Mouse (Mus musculus): ENCODE results near the gene Slc52a3. TPM values are rescaled to one million over a fixed set of nuclear protein-coding genes. Genes with fewer than 3 reads are reported as not detected.

Gene Slc52a3
- polyA plus RNA-seq, 1 experiment from 2014 or later = 1.8 TPM

DNA sequence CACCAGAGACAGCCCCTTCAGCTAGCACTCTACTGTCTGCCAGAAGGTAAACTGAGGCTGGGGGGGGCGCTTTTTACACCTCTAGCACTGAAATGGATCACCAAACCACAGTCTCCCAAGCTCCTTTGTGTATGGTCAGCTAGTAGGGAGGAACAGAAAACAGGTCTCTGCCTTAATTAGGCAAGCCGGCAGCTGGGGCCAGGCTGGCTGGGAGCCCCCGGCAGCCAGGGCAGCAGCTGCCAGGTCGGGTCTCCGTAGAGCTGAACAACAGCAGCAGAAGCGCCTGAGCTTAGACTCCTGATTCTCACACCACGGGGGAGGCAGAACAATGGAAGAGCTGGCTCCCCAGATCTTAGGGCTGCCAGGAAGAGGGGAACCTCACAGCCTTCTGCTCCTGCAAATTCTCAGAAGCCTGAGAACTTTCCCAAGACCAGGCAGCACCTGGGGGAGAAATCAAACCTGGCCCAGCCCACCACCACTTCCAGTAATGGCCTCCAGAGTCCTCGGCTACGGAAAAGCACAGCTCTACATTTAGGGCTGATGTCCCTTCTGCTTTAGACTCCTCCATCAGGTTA lies 29.0 kb upstream of the Slc52a3 start:
- 15% methylated on average over 9 of the region's 9 CpGs for WGBS
- Histone ChIP-seq H3K27ac (peak overlapping the region; percentile 65; the same call in 1 of the 2 replicates), H3K27me3 (peaks cover under 1% of the 10 kb centered on the region; the same call in 1 of the 2 replicates), H3K9ac (peak overlapping the region; percentile 39; the same call in 1 of the 2 replicates), H3K4me2 (replicated peaks) (peak overlapping the region; percentile 34; the same call in 1 of the 2 replicates), H3K4me3 (no peak overlapping the region), H3K9me3 (no peaks in the 10 kb centered on the region), H3K36me3 (peaks cover 20% of the 10 kb centered on the region), H3K4me1 (peaks cover 66% of the 10 kb centered on the region)
- no peak for ATAC-seq (ENCODE audit: low FRiP score, low read depth)

DNA sequence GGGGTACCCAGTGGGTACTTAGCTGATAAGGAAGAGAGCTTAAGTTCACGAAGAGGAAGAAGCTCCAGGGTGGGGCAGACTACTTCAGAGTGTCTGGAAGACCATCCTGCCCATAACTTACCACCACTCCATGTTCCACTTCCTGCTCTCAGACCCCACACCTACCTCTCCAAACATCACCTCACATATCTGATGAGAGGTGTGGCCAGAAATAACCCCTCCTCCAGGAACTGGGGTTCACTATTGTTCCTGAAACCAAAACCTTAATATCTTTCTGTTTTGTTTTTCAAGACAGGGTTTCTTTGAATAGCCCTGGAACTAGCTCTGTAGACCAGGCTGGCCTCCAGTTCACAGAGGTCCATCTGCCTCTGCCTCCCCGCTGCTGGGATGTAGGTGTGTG lies 28.5 kb upstream of the Slc52a3 start:
- Histone ChIP-seq H3K9ac (peak overlapping the region; percentile 39; the same call in 1 of the 2 replicates), H3K4me1 (peaks cover 61% of the 10 kb centered on the region), H3K36me3 (peaks cover 20% of the 10 kb centered on the region), H3K27ac (peak overlapping the region; percentile 65; the same call in 1 of the 2 replicates), H3K27me3 (peaks cover 5% of the 10 kb centered on the region), H3K4me3 (no peak overlapping the region), H3K9me3 (no peaks in the 10 kb centered on the region), H3K4me2 (replicated peaks) (0 out of 2 replicates have a peak overlapping the region, but pooled peaks have one; percentile 34)
- 79% methylated on average over 2 of the region's 2 CpGs for WGBS
- no peak for ATAC-seq (ENCODE audit: low FRiP score, low read depth)

DNA sequence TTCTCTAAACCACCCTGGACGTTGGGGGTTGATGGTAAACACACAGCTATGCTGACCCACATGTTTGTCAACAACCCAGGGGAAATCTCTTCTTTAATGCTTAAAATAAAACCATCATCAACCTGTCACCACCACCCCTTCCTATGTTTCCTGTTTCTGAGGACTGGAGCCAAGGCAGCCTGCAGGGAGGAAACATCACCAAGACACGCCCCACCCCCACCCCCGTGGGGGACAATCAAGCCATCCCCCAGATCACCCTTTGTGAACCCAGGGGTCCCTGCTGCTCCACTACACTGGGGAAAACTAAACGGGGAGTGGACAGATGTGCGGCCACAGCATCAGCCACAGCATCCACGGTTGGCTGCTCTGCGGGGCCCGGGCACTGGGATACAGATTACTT lies 27.9 kb upstream of the Slc52a3 start:
- H3K4me3 ChIP-seq = no peak overlapping the region
- no peak overlapping the region for H3K27ac ChIP-seq
- 77% methylated on average over 8 of the region's 8 CpGs for WGBS
- H3K4me2 ChIP-seq (replicated peaks) = no peak overlapping the region
- peaks cover 12% of the 10 kb centered on the region for H3K27me3 ChIP-seq
- peaks cover 20% of the 10 kb centered on the region for H3K36me3 ChIP-seq
- H3K9me3 ChIP-seq = no peaks in the 10 kb centered on the region
- H3K4me1 ChIP-seq = peaks cover 55% of the 10 kb centered on the region
- H3K9ac ChIP-seq = no peak overlapping the region
- ATAC-seq (ENCODE audit: low FRiP score, low read depth) = no peak

DNA sequence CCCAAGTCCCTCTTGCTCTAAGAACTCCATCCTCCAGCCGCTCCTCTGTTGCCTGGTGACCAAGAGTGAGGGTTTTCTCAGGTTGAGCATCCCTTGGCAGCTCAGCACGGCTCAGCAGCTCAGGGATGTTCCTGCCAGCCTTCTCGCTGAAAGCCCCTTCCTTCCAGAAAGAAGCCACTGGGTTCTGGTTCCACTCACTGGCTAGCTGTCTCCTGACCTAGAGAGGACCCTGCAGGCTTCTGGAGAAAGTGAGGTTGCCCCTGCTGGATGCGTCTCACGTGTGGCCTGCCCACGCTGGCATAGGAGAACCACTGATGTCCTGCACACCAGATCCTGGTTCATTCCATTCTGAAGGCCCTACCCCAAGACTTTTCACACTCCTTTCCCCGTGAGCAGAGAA lies 27.3 kb upstream of the Slc52a3 start:
- peaks cover 55% of the 10 kb centered on the region for H3K4me1 ChIP-seq
- WGBS = 91% methylated on average over 7 of the region's 7 CpGs
- H3K9me3 ChIP-seq = no peaks in the 10 kb centered on the region
- no peak overlapping the region for H3K27ac ChIP-seq
- no peak overlapping the region for H3K9ac ChIP-seq
- H3K4me3 ChIP-seq = no peak overlapping the region
- H3K4me2 ChIP-seq (replicated peaks) = no peak overlapping the region
- peaks cover 17% of the 10 kb centered on the region for H3K27me3 ChIP-seq
- ATAC-seq (ENCODE audit: low FRiP score, low read depth) = no peak
- peaks cover 20% of the 10 kb centered on the region for H3K36me3 ChIP-seq

DNA sequence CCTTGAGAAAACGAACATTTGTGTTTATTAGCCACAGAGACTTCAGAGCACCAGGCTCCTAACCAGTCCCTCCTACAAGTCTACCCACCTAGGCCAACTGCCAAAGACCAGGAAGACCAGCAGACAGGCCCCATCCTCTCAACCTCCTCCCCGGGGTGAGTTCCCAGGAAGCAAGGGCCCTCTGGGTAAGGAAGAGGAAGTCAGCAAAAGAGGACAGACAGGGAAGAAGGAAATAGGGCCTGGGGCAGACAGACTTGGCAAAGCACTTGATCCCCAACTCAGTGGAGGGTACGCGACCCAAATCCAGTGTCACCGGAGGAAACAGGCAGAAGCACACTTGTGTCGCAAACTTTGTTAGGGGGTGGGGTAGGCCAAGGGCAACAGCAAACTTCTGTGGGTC lies 26.9 kb upstream of the Slc52a3 start:
- Histone ChIP-seq H3K9me3 (no peaks in the 10 kb centered on the region), H3K4me2 (replicated peaks) (peak overlapping the region; percentile 70; the same call in 1 of the 2 replicates), H3K4me1 (peaks cover 55% of the 10 kb centered on the region), H3K36me3 (peaks cover 20% of the 10 kb centered on the region), H3K4me3 (no peak overlapping the region), H3K27ac (no peak overlapping the region), H3K27me3 (peaks cover 22% of the 10 kb centered on the region), H3K9ac (no peak overlapping the region)
- WGBS = 92% methylated on average over 6 of the region's 6 CpGs
- ATAC-seq (ENCODE audit: low FRiP score, low read depth) = no peak

DNA sequence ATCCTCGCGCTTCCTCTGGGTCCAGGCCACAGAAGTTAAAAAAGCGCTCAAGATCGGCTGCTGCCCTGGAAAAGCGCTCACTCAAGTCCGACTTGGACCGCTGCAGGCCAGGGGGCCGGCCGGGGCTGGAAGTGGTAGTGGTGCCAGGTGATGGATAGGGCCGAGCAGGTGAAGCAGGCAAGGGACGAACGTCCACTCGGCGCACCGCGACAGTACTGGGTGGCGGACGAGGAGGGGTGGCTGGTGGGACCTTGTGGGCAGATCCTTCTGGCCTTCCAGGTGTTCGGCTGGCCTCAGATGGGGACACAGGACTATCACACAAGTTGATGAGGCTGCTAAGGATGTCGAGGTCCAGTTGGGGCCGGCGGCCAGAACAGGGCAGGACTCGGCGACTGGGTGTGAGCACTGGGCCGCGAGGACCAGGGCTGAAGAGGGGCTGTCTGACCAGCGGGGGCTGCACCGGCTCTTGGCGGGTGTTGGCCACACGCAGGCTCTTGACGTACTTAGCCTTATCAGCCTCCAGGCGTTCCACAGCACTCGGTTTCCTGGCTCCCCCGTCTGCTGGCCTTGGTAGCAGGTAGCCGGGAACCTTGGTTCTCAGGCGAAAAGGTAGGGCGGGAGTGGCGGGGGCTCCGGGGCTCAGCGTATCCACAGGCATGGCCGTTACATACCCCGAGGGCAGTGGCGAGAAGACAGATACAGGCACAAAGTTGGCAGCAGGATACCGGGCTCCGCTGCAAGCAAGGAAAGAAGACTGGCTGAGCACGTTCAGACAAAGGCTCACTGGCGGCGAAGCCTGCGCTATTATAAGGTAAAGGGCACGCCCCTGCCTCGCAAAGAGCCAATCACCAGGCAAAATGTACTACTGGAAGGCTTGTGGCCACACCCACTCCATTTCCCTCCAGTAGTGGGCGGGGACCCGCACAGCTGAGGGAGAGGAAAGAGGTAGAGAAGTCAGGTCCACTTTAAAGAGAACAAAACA lies 25.8 kb upstream of the Slc52a3 start:
- peak; percentile 92 for ATAC-seq (ENCODE audit: low FRiP score, low read depth)
- Histone ChIP-seq H3K4me1 (peaks cover 51% of the 10 kb centered on the region), H3K9ac (peak overlapping the region; percentile 65), H3K27ac (peak overlapping the region; percentile 28; the same call in 1 of the 2 replicates), H3K4me3 (peak overlapping the region; percentile 41), H3K36me3 (peaks cover 20% of the 10 kb centered on the region), H3K9me3 (no peaks in the 10 kb centered on the region), H3K27me3 (peaks cover 30% of the 10 kb centered on the region), H3K4me2 (replicated peaks) (peak overlapping the region; percentile 70)
- WGBS = 48% methylated on average over 53 of the region's 53 CpGs

DNA sequence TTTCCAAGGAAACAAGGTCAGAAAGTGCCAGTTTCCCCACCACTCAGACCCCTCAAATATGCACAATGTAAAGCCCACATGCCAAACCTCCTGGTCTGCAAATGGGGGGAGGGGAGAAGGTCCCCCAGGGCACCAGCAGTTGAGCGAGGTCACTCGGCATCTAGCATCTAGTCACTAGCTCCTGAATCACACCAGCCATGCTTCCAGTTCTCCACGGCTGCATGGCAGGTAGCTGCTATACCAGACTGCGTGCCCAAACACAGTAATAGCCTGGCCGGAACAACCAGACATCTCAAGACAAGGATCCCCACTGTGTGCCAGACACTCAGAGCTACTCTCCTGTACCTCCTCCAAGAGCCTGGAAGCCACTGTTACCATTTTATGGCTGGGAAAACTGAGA lies 24.6 kb upstream of the Slc52a3 start:
- no peak overlapping the region for H3K4me3 ChIP-seq
- ATAC-seq (ENCODE audit: low FRiP score, low read depth) = no peak
- H3K4me1 ChIP-seq = peaks cover 51% of the 10 kb centered on the region
- no peak overlapping the region for H3K9ac ChIP-seq
- 85% methylated on average over 5 of the region's 5 CpGs for WGBS
- no peak overlapping the region for H3K4me2 ChIP-seq (replicated peaks)
- no peak overlapping the region for H3K27ac ChIP-seq
- H3K36me3 ChIP-seq = peaks cover 20% of the 10 kb centered on the region
- peaks cover 30% of the 10 kb centered on the region for H3K27me3 ChIP-seq
- no peaks in the 10 kb centered on the region for H3K9me3 ChIP-seq

DNA sequence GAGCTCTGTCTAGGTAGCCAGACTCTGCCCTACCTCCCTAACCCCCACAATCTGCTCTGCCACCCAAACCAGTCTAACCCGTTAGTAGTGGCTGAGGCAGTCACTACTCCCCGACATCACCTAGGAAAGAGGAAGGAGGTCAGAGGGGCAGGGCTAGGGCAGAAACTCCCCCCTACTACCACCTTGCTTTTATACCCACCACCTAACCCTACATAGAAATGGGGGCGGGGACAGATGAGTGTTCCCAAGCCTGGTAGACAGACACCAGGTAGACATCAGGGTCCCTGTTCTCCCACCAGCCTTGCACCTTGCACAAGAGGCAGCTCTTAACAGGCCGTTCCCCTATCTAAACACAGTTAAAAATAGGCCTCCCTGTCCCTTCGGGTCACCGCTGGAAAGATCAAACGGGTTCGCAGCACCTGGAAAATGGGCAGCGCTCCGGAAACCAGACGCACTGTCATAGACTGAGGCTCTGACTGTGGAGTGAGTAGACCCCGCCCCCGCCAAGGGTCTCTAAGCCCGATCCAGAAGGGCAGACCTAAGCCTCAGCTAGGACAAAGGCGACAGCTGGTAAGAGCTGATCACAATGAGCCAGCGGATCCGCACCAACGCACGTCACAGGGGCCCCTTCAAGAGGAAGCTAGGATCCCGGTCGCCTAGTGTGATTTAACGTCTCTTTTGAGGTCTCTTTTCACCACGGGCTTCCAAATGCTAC lies 23.3 kb upstream of the Slc52a3 start:
- H3K9me3 ChIP-seq = no peaks in the 10 kb centered on the region
- peaks cover 20% of the 10 kb centered on the region for H3K36me3 ChIP-seq
- peaks cover 44% of the 10 kb centered on the region for H3K4me1 ChIP-seq
- H3K9ac ChIP-seq = peak overlapping the region; percentile 25; the same call in 1 of the 2 replicates
- peaks cover 30% of the 10 kb centered on the region for H3K27me3 ChIP-seq
- H3K4me2 ChIP-seq (replicated peaks) = peak overlapping the region; percentile 51
- peak overlapping the region; percentile 29 for H3K4me3 ChIP-seq
- no peak; the same call in 1 of the 2 replicates for ATAC-seq (ENCODE audit: low FRiP score, low read depth)
- WGBS = 23% methylated on average over 23 of the region's 23 CpGs
- H3K27ac ChIP-seq = no peak overlapping the region

DNA sequence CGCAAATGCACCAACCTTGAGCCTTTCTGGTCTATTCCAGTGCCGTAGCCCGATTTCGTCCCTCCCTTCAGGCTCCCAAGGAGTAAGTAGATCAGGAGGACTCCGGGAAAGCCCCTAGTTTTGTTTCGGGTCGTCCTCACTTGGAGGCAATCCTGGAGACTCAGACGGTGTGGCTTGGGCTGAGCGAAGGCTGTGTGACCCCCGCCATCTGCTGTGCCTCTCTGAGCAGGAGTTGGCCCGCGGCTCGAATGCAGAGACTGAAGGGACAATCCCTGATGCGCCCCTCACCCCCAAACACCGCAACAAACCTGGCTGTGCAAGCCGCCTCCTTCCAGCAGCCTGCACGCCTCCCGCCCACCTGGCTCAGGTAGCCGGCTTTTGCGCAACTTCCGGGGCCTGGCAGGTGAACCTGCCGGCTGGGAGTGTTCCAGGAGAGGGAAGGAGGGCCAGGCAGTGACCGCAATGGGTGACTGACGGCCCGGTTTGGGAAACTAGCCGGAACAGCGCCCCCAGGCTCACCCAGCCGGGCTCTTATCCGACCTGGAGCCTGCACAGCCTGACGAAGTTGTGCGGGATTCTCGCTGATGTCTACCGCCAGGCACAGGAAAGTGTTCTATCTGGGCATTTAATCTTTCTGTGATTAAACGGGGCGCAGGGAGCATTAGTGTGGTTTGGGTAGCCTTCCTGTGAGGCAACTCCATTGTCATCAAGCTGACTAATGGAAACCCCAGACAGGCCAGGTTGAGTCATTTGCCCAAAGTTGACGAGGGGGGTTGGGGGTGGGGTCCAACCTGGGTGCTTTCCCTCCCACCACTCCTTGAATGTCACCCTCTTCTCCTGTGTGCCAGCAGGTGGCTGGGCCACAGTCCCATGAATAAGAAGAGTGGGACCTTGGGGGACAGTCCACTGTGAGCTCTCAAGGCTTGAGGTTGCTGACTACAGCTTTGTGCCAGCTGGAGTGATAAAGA lies 22.4 kb upstream of the Slc52a3 start:
- WGBS = 15% methylated on average over 36 of the region's 36 CpGs
- Histone ChIP-seq H3K36me3 (peaks cover 16% of the 10 kb centered on the region), H3K4me2 (replicated peaks) (peak overlapping the region; percentile 51), H3K9me3 (no peaks in the 10 kb centered on the region), H3K9ac (peak overlapping the region; percentile 25), H3K27me3 (peaks cover 30% of the 10 kb centered on the region), H3K27ac (no peak overlapping the region), H3K4me1 (peaks cover 49% of the 10 kb centered on the region), H3K4me3 (peak overlapping the region; percentile 29)
- ATAC-seq (ENCODE audit: low FRiP score, low read depth) = no peak

DNA sequence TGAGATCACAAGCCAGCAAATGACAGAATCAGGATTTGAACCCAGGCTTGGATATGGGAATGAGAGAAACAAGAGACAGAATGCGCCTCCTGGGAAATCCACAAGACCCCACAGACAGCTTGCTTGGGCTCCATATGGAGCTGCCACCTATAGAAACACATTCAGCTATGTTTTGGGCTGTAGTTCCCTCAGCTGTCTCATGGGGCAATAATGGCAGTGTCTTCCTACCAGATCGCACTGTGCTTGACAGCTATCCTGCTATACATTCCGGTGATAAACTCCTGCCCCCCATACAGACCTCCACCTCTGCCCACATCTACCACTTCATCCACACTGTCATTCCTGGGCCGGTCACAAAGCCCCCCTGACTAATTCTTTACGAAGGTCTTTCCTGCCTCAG lies 21.0 kb upstream of the Slc52a3 start:
- H3K9me3 ChIP-seq = no peaks in the 10 kb centered on the region
- no peak overlapping the region for H3K9ac ChIP-seq
- peaks cover 30% of the 10 kb centered on the region for H3K27me3 ChIP-seq
- no peak overlapping the region for H3K4me3 ChIP-seq
- no peak for ATAC-seq (ENCODE audit: low FRiP score, low read depth)
- H3K4me2 ChIP-seq (replicated peaks) = no peak overlapping the region
- H3K27ac ChIP-seq = no peak overlapping the region
- whole genome bisulfite sequencing = 91% methylated on average over 5 of the region's 5 CpGs
- H3K4me1 ChIP-seq = peaks cover 47% of the 10 kb centered on the region
- peaks cover 2% of the 10 kb centered on the region for H3K36me3 ChIP-seq

DNA sequence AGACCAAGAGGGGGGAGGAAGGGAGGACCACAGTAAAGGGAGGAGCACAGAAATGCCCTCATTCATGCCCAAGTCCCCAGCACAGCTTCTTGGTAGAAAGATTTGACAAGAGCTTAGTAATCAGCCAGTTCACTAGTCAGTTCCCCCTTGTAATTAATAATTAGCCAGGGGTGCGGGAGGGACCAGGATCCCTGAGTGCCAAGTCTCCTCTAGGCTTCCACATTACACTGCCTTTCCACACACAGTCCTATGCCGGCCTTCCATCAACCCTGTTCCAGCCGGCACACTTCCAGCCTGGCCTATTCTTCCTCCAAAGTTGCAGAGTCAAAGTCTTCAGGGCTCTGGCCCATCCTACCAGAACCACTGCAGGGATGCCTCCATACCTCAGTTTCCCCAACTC lies 20.2 kb upstream of the Slc52a3 start:
- no peak overlapping the region for H3K9ac ChIP-seq
- no peak overlapping the region for H3K4me3 ChIP-seq
- 92% methylated on average over 3 of the region's 3 CpGs for WGBS
- peaks cover 45% of the 10 kb centered on the region for H3K4me1 ChIP-seq
- H3K36me3 ChIP-seq = no peaks in the 10 kb centered on the region
- H3K9me3 ChIP-seq = no peaks in the 10 kb centered on the region
- H3K4me2 ChIP-seq (replicated peaks) = no peak overlapping the region
- H3K27me3 ChIP-seq = peaks cover 30% of the 10 kb centered on the region
- H3K27ac ChIP-seq = no peak overlapping the region
- ATAC-seq (ENCODE audit: low FRiP score, low read depth) = no peak

All from limb, embryonic 13.5 days (tissue).